Mouse (Mus musculus): Measurements from ENCODE around the gene Cd248. TPM values are rescaled to one million over a fixed set of nuclear protein-coding genes. Genes with fewer than 3 reads are reported as not detected.
A peak's percentile ranks its signal among the peaks of the same experiment; 100 is the strongest.

Cd248 gene
- total RNA-seq, 1 experiment, result 9.0 TPM

DNA sequence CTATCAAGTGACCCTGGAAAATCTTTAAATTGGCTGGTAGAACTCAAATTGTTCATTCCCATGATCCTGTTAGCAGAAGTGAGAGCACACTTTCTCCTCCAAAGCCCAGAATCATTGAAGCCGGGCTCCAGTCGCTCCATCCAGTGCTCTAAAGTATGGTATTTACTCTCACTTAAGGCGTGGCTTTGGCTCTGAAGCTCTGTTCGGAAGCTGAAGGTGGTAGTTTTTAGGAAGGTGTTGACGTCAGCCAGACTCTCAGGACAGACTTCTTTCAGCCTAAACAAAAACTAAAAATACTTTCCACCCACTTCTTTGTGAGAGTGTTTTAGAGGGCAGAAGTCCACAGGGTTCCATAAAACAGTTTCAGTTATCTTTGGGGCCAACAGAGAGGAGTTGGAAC lies 5.6 kb downstream of the Cd248 start:
- H3K9me3 ChIP-seq (ENCODE audit: control insufficient read depth, insufficient read depth, low read depth, low read length), result no peaks in the 10 kb centered on the region
- no peak overlapping the region for H3K27ac ChIP-seq (ENCODE audit: insufficient read depth, low read depth, low read length, poor library complexity, severe bottlenecking)
- H3K4me3 ChIP-seq (ENCODE audit: insufficient read depth in 1 of 2, low read depth in 1 of 2, low read length in 2 of 2, poor library complexity in 1 of 2, severe bottlenecking in 1 of 2), result no peak overlapping the region
- H3K4me1 ChIP-seq (ENCODE audit: control insufficient read depth in 2 of 2, insufficient read depth in 2 of 2, low read length in 2 of 2, poor library complexity in 1 of 2), result peaks cover 7 to 15% of the 10 kb centered on the region in 2 experiments; a peak in 3 of 4 replicates
- H3K9ac ChIP-seq (ENCODE audit: insufficient read depth, low read depth, low read length, poor library complexity, severe bottlenecking), result no peak overlapping the region
- no peak for DNase-seq (ENCODE audit: low read depth, low spot score)
- in situ Hi-C loops (cut with MboI; ENCODE audit: low sequenced_read_pairs in 2 of 2, unreplicated experiment in 2 of 2), result no loop called here
- H3K36me3 ChIP-seq (ENCODE audit: control insufficient read depth, insufficient read depth, low read length, poor library complexity, severe bottlenecking), result no peaks in the 10 kb centered on the region
- TF ChIP-seq CHD2 (IDR thresholded peaks at IDR 0.05; ENCODE audit: low read depth, low read length) (no peak), MAFK (IDR thresholded peaks at IDR 0.05; ENCODE audit: insufficient read depth, low read depth, low read length) (no peak), ZNF384 (IDR thresholded peaks at IDR 0.05; ENCODE audit: low read depth, low read length) (no peak), ZC3H11A (IDR thresholded peaks at IDR 0.05; ENCODE audit: borderline replicate concordance, low read depth, low read length) (no peak)

DNA sequence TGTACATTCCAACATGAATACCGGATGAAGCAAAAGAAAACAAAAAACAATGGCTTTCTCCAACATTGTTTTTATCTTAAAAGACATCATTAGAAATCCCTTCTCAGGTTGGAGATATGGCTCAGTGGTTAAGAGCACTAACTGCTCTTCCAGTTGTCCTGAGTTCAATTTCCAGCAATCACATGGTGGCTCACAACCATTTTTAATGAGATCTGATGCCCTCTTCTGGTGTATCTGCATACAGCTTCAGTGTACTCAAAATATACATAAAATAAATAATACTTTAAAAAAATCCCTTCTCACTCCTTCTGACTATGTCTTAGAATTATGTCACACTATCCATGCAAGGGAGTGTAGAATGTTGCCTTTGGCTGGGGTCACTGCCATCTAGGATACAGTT lies 11.4 kb downstream of the Cd248 start:
- no peaks in the 10 kb centered on the region for H3K9me3 ChIP-seq (ENCODE audit: control insufficient read depth, insufficient read depth, low read depth, low read length)
- TF ChIP-seq MAFK (IDR thresholded peaks at IDR 0.05; ENCODE audit: insufficient read depth, low read depth, low read length), result no peak
- TF ChIP-seq ZC3H11A (IDR thresholded peaks at IDR 0.05; ENCODE audit: borderline replicate concordance, low read depth, low read length), result no peak
- no peak for TF ChIP-seq HCFC1 (IDR thresholded peaks at IDR 0.05; ENCODE audit: borderline replicate concordance, insufficient read depth, low read length)
- no peak for TF ChIP-seq CHD2 (IDR thresholded peaks at IDR 0.05; ENCODE audit: low read depth, low read length)
- no peak for TF ChIP-seq ZNF384 (IDR thresholded peaks at IDR 0.05; ENCODE audit: low read depth, low read length)
- H3K4me3 ChIP-seq (ENCODE audit: insufficient read depth in 1 of 2, low read depth in 1 of 2, low read length in 2 of 2, poor library complexity in 1 of 2, severe bottlenecking in 1 of 2), result no peak overlapping the region
- no peaks in the 10 kb centered on the region for H3K36me3 ChIP-seq (ENCODE audit: control insufficient read depth, insufficient read depth, low read length, poor library complexity, severe bottlenecking)
- H3K4me1 ChIP-seq (ENCODE audit: control insufficient read depth in 2 of 2, insufficient read depth in 2 of 2, low read length in 2 of 2, poor library complexity in 1 of 2), result peaks cover 0 to 7% of the 10 kb centered on the region in 2 experiments; a peak in 1 of 4 replicates
- no peak overlapping the region for H3K9ac ChIP-seq (ENCODE audit: insufficient read depth, low read depth, low read length, poor library complexity, severe bottlenecking)
- H3K27ac ChIP-seq (ENCODE audit: insufficient read depth, low read depth, low read length, poor library complexity, severe bottlenecking), result no peak overlapping the region
- DNase-seq (ENCODE audit: low read depth, low spot score), result no peak
- in situ Hi-C loops (cut with MboI; ENCODE audit: low sequenced_read_pairs in 2 of 2, unreplicated experiment in 2 of 2), result no loop called here

DNA sequence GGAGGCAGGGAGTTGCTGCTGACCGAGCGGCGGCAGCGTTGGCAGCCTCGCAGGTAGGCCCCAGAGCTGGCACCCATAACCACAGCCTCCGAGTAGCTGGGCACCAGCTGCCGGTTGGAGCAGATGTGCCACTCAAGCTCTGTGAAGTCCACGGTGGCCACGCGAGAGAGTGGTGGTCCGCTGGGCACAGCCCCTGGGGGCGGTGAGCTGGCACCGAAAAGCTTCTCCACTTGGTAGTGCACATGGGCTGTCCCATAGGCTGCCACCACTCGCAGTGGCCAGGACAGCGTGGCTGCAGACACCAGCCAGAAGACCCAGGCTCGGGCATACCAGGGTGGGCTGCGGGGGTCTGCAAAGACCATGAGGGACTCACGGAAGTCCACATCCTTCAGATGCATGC lies 14.1 kb downstream of the Cd248 start:
- peaks cover 0 to 11% of the 10 kb centered on the region in 2 experiments; a peak in 2 of 4 replicates for H3K4me1 ChIP-seq (ENCODE audit: control insufficient read depth in 2 of 2, insufficient read depth in 2 of 2, low read length in 2 of 2, poor library complexity in 1 of 2)
- H3K4me3 ChIP-seq (ENCODE audit: insufficient read depth in 1 of 2, low read depth in 1 of 2, low read length in 2 of 2, poor library complexity in 1 of 2, severe bottlenecking in 1 of 2), result peak overlapping the region; percentile 38 to 49
- no peak for DNase-seq (ENCODE audit: low read depth, low spot score)
- H3K27ac ChIP-seq (ENCODE audit: insufficient read depth, low read depth, low read length, poor library complexity, severe bottlenecking), result no peak overlapping the region
- H3K9ac ChIP-seq (ENCODE audit: insufficient read depth, low read depth, low read length, poor library complexity, severe bottlenecking), result no peak overlapping the region
- TF ChIP-seq ZC3H11A (IDR thresholded peaks at IDR 0.05; ENCODE audit: borderline replicate concordance, low read depth, low read length), result no peak
- TF ChIP-seq ZNF384 (IDR thresholded peaks at IDR 0.05; ENCODE audit: low read depth, low read length), result no peak
- no peak for TF ChIP-seq HCFC1 (IDR thresholded peaks at IDR 0.05; ENCODE audit: borderline replicate concordance, insufficient read depth, low read length)
- TF ChIP-seq CHD2 (IDR thresholded peaks at IDR 0.05; ENCODE audit: low read depth, low read length), result no peak
- TF ChIP-seq MAFK (IDR thresholded peaks at IDR 0.05; ENCODE audit: insufficient read depth, low read depth, low read length), result no peak
- no peaks in the 10 kb centered on the region for H3K9me3 ChIP-seq (ENCODE audit: control insufficient read depth, insufficient read depth, low read depth, low read length)
- in situ Hi-C loops (cut with MboI; ENCODE audit: low sequenced_read_pairs in 2 of 2, unreplicated experiment in 2 of 2), result no loop called here
- no peaks in the 10 kb centered on the region for H3K36me3 ChIP-seq (ENCODE audit: control insufficient read depth, insufficient read depth, low read length, poor library complexity, severe bottlenecking)

DNA sequence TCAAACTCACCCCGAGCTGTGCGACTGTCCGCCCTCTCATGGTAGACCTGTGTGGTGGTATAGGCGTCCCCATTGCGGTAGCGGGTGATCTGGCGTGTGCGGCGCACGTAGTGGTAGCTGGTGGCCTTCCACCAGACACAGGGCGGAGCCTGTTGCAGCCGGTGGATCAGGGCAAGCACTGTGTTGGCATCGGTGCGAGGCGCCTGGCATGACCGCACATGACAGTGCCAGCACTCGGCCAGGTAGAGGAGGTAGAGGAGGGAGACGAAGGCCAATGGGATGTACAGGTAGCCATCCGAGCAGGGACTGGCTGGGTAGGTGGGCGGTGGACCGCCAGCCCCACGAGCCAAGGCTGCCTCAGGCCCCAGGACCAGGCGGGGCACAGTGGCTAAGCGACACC lies 14.7 kb downstream of the Cd248 start:
- TF ChIP-seq ZC3H11A (IDR thresholded peaks at IDR 0.05; ENCODE audit: borderline replicate concordance, low read depth, low read length) (no peak), HCFC1 (IDR thresholded peaks at IDR 0.05; ENCODE audit: borderline replicate concordance, insufficient read depth, low read length) (no peak), MAFK (IDR thresholded peaks at IDR 0.05; ENCODE audit: insufficient read depth, low read depth, low read length) (no peak), ZNF384 (IDR thresholded peaks at IDR 0.05; ENCODE audit: low read depth, low read length) (no peak), CHD2 (IDR thresholded peaks at IDR 0.05; ENCODE audit: low read depth, low read length) (no peak)
- H3K4me3 ChIP-seq (ENCODE audit: insufficient read depth in 1 of 2, low read depth in 1 of 2, low read length in 2 of 2, poor library complexity in 1 of 2, severe bottlenecking in 1 of 2), result peak overlapping the region; percentile 38 to 49; a peak in 3 of 4 replicates
- no peak for DNase-seq (ENCODE audit: low read depth, low spot score)
- no peak overlapping the region for H3K9ac ChIP-seq (ENCODE audit: insufficient read depth, low read depth, low read length, poor library complexity, severe bottlenecking)
- in situ Hi-C loops (cut with MboI; ENCODE audit: low sequenced_read_pairs in 2 of 2, unreplicated experiment in 2 of 2), result no loop called here
- H3K27ac ChIP-seq (ENCODE audit: insufficient read depth, low read depth, low read length, poor library complexity, severe bottlenecking), result no peak overlapping the region
- no peaks in the 10 kb centered on the region for H3K36me3 ChIP-seq (ENCODE audit: control insufficient read depth, insufficient read depth, low read length, poor library complexity, severe bottlenecking)
- H3K4me1 ChIP-seq (ENCODE audit: control insufficient read depth in 2 of 2, insufficient read depth in 2 of 2, low read length in 2 of 2, poor library complexity in 1 of 2), result peaks cover 0 to 15% of the 10 kb centered on the region in 2 experiments; a peak in 2 of 4 replicates
- no peaks in the 10 kb centered on the region for H3K9me3 ChIP-seq (ENCODE audit: control insufficient read depth, insufficient read depth, low read depth, low read length)

Measured in ES-E14 (cell line).